Mouse (Mus musculus) lung, embryonic 16.5 days (tissue): ENCODE results near the gene Zic5. TPM values are rescaled to one million over a fixed set of nuclear protein-coding genes. Genes with fewer than 3 reads are reported as not detected.

ENCODE experiments used
- ATAC-seq: fragments of 200-750 bp; cut with Nextera tagmentation; 2 replicates; pipeline ENCODE4 v1.8.0; 2017; ENCODE audit warnings: low read depth, mild to moderate bottlenecking, moderate library complexity
- H3K27ac ChIP-seq: fragments of 300-500 bp; sonication (generic); 2 replicates; pipeline ENCODE4 v1.5.1; 2014; ENCODE audit warnings: mild to moderate bottlenecking, control low read depth, low read length
- H3K27me3 ChIP-seq: fragments of 300-500 bp; sonication (generic); 2 replicates; pipeline ENCODE4 v1.6.1; 2014; ENCODE audit warnings: low read depth, low read length, mixed read lengths; ENCODE audit not compliant: control insufficient read depth, insufficient read depth
- H3K36me3 ChIP-seq: fragments of 300-500 bp; sonication (generic); 2 replicates; pipeline ENCODE4 v1.6.1; 2014; ENCODE audit warnings: low read length; ENCODE audit not compliant: control insufficient read depth, insufficient read depth
- H3K4me1 ChIP-seq: fragments of 300-500 bp; sonication (generic); replicated peaks from 2 replicates; pipeline ENCODE4 v1.6.1; 2014; ENCODE audit warnings: low read length, mixed read lengths; ENCODE audit not compliant: control insufficient read depth, insufficient read depth
- H3K4me2 ChIP-seq: fragments of 300-500 bp; sonication (generic); 2 replicates; pipeline ENCODE4 v1.6.1; 2014; ENCODE audit warnings: low read depth, low read length, control low read depth
- H3K4me3 ChIP-seq: fragments of 300-500 bp; sonication (generic); 2 replicates; pipeline ENCODE4 v1.5.1; 2014; ENCODE audit warnings: mild to moderate bottlenecking, low read length, control low read depth
- H3K9ac ChIP-seq: fragments of 300-500 bp; sonication (generic); 2 replicates; pipeline ENCODE4 v1.6.1; 2014; ENCODE audit warnings: low read length, control low read depth
- H3K9me3 ChIP-seq: fragments of 300-500 bp; sonication (generic); 2 replicates; pipeline ENCODE4 v1.6.1; 2016; ENCODE audit warnings: low read length; ENCODE audit not compliant: control insufficient read depth
- WGBS: fragments of 180-500 bp; shearing (Covaris S2); extraction: QIAGEN DNeasy Blood & Tissue Kit; methylation state at CpG from one replicate; pipeline ENCODE4 v1.1.7; 2014; 5-methylcytosine and 5-hydroxymethylcytosine counted together
- polyA plus RNA-seq: library from polyadenylated mRNA; unstranded; fragments of >200 nt; fragmentation: Nextera tagmentation; extraction: Ambion mirVana; gene quantifications from 2 replicates; pipeline ENCODE4 v1.2.1, GENCODE M21; 2015

The Zic5 gene
- polyA plus RNA-seq, 1 experiment from 2014 or later = not detected

- no peak overlapping the region for H3K4me2 ChIP-seq
- ATAC-seq = no peak
- no peak overlapping the region for H3K9ac ChIP-seq
- no peaks in the 10 kb centered on the region for H3K9me3 ChIP-seq
- H3K27me3 ChIP-seq = peaks cover 90% of the 10 kb centered on the region
- no peaks in the 10 kb centered on the region for H3K4me1 ChIP-seq
- H3K4me3 ChIP-seq = no peak overlapping the region
- WGBS = under 1% methylated on average over 36 of the region's 38 CpGs
- no peaks in the 10 kb centered on the region for H3K36me3 ChIP-seq
- H3K27ac ChIP-seq = no peak overlapping the region
These were observed 16.9 kb upstream of the Zic5 start for GRCm38 (mm10) chr14:122482081-122483023.

GRCm38 (mm10) chr14:122481181-122481580 lies 15.7 kb upstream of the Zic5 start:
- H3K4me2 ChIP-seq = no peak overlapping the region
- H3K27me3 ChIP-seq = peaks cover 89% of the 10 kb centered on the region
- no peak overlapping the region for H3K9ac ChIP-seq
- H3K27ac ChIP-seq = no peak overlapping the region
- ATAC-seq = no peak; the same call in 1 of the 2 replicates
- H3K36me3 ChIP-seq = no peaks in the 10 kb centered on the region
- 1% methylated on average over 15 of the region's 15 CpGs for WGBS
- peaks cover under 1% of the 10 kb centered on the region; the same call in 1 of the 2 replicates for H3K4me1 ChIP-seq
- no peaks in the 10 kb centered on the region for H3K9me3 ChIP-seq
- H3K4me3 ChIP-seq = no peak overlapping the region

GRCm38 (mm10) chr14:122480355-122480754 lies 14.9 kb upstream of the Zic5 start:
- H3K4me3 ChIP-seq = no peak overlapping the region
- 6% methylated on average over 2 of the region's 2 CpGs for WGBS
- H3K36me3 ChIP-seq = no peaks in the 10 kb centered on the region
- H3K27me3 ChIP-seq = peaks cover 89% of the 10 kb centered on the region
- no peak overlapping the region for H3K27ac ChIP-seq
- no peak overlapping the region for H3K9ac ChIP-seq
- peaks cover 9% of the 10 kb centered on the region for H3K4me1 ChIP-seq
- no peak for ATAC-seq
- no peaks in the 10 kb centered on the region for H3K9me3 ChIP-seq
- no peak overlapping the region for H3K4me2 ChIP-seq

DNA sequence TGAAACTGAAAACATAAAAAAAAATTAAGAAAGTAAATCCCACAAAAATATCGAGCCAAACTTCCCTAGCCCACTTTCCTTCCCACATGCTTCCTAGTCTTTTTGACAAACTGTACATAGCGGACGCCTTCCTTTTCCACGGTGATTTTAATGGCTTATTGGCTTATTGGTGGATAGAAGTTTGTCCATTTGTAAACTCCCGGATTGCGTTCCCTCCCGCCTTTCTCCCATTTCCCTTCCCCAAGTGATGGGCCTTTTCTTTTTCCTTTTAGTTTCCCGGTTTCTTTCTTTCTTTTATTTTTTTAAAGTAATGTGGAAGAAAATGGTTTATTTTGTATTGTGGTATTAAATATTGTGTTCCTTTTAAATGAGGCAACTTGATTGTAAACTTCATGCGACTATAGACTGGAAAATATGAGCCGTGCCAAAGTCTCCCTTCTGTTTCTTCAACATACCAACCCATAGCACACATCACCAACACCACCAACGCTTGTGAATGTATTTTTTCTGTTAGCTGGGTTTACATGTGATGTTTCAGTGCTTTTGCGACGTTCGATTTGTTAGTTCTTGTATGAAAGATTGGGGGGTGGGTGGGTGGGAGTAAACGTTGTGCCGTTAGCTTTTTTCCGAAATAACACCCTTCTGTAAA lies 14.1 kb upstream of the Zic5 start:
- Histone ChIP-seq H3K9me3 (no peaks in the 10 kb centered on the region), H3K4me3 (no peak overlapping the region), H3K9ac (no peak overlapping the region), H3K36me3 (no peaks in the 10 kb centered on the region), H3K4me2 (no peak overlapping the region), H3K27me3 (peaks cover 89% of the 10 kb centered on the region), H3K27ac (no peak overlapping the region), H3K4me1 (peaks cover 15% of the 10 kb centered on the region)
- ATAC-seq = no peak
- WGBS = 20% methylated on average over 17 of the region's 17 CpGs

DNA sequence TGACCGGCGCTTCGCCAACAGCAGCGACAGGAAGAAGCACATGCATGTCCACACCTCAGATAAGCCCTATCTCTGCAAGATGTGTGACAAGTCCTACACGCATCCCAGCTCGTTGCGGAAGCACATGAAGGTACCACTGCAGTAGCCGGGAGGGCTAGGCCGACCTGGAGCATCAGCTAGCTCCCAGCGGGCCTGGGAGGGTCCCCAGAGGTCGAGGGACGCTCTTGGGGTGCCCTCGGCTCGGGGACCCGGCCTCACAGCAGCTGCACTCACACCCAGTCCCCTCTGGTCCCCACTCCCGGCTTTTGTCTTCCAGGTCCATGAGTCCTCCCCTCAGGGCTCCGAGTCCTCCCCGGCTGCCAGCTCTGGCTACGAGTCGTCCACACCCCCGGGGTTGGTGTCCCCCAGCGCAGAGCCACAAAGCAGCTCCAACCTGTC lies 13.1 kb upstream of the Zic5 start:
- no peak overlapping the region for H3K4me3 ChIP-seq
- H3K9me3 ChIP-seq = no peaks in the 10 kb centered on the region
- no peak overlapping the region for H3K27ac ChIP-seq
- H3K4me1 ChIP-seq = peaks cover 17% of the 10 kb centered on the region
- peaks cover 89% of the 10 kb centered on the region for H3K27me3 ChIP-seq
- no peak overlapping the region for H3K9ac ChIP-seq
- H3K4me2 ChIP-seq = no peak overlapping the region
- H3K36me3 ChIP-seq = no peaks in the 10 kb centered on the region
- under 1% methylated on average over 22 of the region's 22 CpGs for WGBS
- no peak for ATAC-seq

DNA sequence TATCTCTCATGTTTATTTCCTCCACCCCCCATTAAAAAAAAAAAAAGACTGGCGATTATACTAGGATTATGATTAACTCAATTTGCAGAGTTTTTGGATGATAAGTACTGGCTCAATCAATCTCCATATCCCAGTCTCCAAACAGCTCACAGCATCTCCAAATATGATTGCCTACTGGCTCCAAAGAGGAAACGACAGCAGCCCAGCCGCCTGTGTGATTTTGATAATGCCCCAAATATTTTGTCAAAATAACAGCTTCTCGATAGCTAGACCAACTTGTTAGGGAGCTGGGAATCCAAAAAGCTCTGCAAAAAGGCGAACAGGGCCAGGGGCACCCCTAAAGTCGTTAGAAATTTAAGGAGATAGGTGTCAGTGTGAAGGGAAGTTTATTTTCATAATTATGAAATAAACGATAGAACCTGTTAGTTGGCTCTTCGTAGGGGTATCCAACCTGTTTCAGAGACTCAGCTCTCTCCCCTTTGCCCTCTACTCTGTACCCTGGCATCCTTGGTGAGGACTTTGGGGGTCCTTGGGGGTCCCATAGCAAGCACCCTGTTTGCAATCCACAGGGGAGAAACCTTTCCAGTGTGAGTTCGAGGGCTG lies 12.6 kb upstream of the Zic5 start:
- 2% methylated on average over 9 of the region's 9 CpGs for WGBS
- Histone ChIP-seq H3K27ac (no peak overlapping the region), H3K9ac (no peak overlapping the region), H3K4me2 (no peak overlapping the region), H3K36me3 (no peaks in the 10 kb centered on the region), H3K9me3 (no peaks in the 10 kb centered on the region), H3K4me3 (no peak overlapping the region), H3K27me3 (peaks cover 89% of the 10 kb centered on the region), H3K4me1 (peaks cover 17% of the 10 kb centered on the region)
- ATAC-seq = no peak

GRCm38 (mm10) chr14:122477261-122477671 lies 11.8 kb upstream of the Zic5 start:
- H3K4me1 ChIP-seq = peaks cover 17% of the 10 kb centered on the region

DNA sequence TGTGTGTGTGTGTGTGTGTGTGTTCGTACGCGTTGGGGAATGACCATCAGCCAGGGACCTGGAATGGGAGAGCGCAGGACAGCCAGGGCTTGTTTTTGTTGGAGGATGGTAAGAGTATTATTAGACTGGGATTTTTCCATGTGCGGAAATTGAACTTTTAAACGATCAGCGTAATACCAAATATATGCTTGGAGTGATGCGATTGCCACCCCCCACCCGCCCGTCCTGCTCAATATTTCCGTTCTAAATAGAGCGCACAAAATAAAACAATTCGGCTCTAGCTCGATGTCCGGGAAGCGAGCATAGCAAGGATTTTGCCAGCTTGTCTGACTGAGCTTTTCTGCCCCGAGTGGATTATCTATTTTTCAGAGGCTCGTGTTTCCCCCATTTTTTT lies 11.3 kb upstream of the Zic5 start:
- Histone ChIP-seq H3K9ac (no peak overlapping the region), H3K4me3 (no peak overlapping the region), H3K4me1 (peaks cover 17% of the 10 kb centered on the region), H3K4me2 (no peak overlapping the region), H3K9me3 (no peaks in the 10 kb centered on the region), H3K27me3 (peaks cover 87% of the 10 kb centered on the region), H3K27ac (no peak overlapping the region), H3K36me3 (no peaks in the 10 kb centered on the region)
- 1% methylated on average over 18 of the region's 18 CpGs for WGBS
- ATAC-seq = no peak

More at GRCm38 (mm10) chr14:122477261-122477671, 11.8 kb upstream of the Zic5 start:
- no peaks in the 10 kb centered on the region for H3K36me3 ChIP-seq
- no peak overlapping the region for H3K4me3 ChIP-seq
- H3K9me3 ChIP-seq = no peaks in the 10 kb centered on the region
- WGBS = 1% methylated on average over 20 of the region's 20 CpGs
- no peak for ATAC-seq
- H3K9ac ChIP-seq = no peak overlapping the region
- no peak overlapping the region for H3K27ac ChIP-seq
- H3K4me2 ChIP-seq = no peak overlapping the region
- H3K27me3 ChIP-seq = peaks cover 89% of the 10 kb centered on the region
